Mouse (Mus musculus) CH12.LX (cell line): Measurements from ENCODE around the gene Prkca. TPM values are rescaled to one million over a fixed set of nuclear protein-coding genes. Genes with fewer than 3 reads are reported as not detected.
A peak's percentile ranks its signal among the peaks of the same experiment; 100 is the strongest.

Experiments used
- DNase-seq: peaks from one replicate; pipeline ENCODE4 v3.0.0-alpha.2; 2013; ENCODE audit errors: extremely low read depth
- H3K27ac ChIP-seq: 2 replicates; pipeline ENCODE4 v1.5.1; 2012; ENCODE audit warnings: low read depth, mild to moderate bottlenecking, control low read depth, moderate library complexity; ENCODE audit not compliant: insufficient read depth
- H3K27me3 ChIP-seq: replicated peaks from 2 replicates; pipeline ENCODE3; 2012; ENCODE audit warnings: inconsistent platforms
- H3K36me3 ChIP-seq, 2 experiments: replicated peaks in 1 of 2; 2 replicates each; pipeline versions ENCODE3 to v1.6.1; 2012; ENCODE audit warnings: inconsistent platforms in 1 of 2, low read length in 1 of 2, mild to moderate bottlenecking in 1 of 2, mixed read lengths in 1 of 2, moderate library complexity in 1 of 2; ENCODE audit not compliant: control insufficient read depth in 1 of 2, insufficient read depth in 1 of 2
- H3K4me1 ChIP-seq, 2 experiments: 2 replicates each; pipeline ENCODE4 v1.6.1; 2012; ENCODE audit warnings: inconsistent platforms in 1 of 2, moderate library complexity in 1 of 2; ENCODE audit not compliant: insufficient read depth in 2 of 2, control insufficient read depth in 1 of 2
- H3K4me2 ChIP-seq: 2 replicates; pipeline ENCODE4 v1.6.1; 2012; ENCODE audit warnings: low read depth, mild to moderate bottlenecking, control low read depth; ENCODE audit not compliant: poor library complexity, insufficient read depth, severe bottlenecking
- H3K4me3 ChIP-seq, 3 experiments: fragments of 150-350 bp in 1 of 3; sonication (generic) in 1 of 3; replicated peaks in 1 of 3; 2 replicates each; pipeline versions ENCODE3 to v1.5.1; 2011 to 2012; ENCODE audit warnings: low read depth in 2 of 3, low read length in 2 of 3, mild to moderate bottlenecking in 2 of 3, moderate library complexity in 2 of 3, control low read depth in 1 of 3, improper control_type of control experiment in 1 of 3, inconsistent platforms in 1 of 3, mixed read lengths in 1 of 3; ENCODE audit not compliant: poor library complexity in 1 of 3
- H3K79me2 ChIP-seq: replicated peaks from 2 replicates; pipeline ENCODE4 v1.6.1; 2012; ENCODE audit warnings: mild to moderate bottlenecking, moderate library complexity; ENCODE audit not compliant: control insufficient read depth, poor library complexity, insufficient read depth, severe bottlenecking; ENCODE audit errors: extremely low read depth
- H3K9ac ChIP-seq: 2 replicates; pipeline ENCODE4 v1.6.1; 2012; ENCODE audit warnings: low read depth, mild to moderate bottlenecking, control low read depth, moderate library complexity; ENCODE audit not compliant: insufficient read depth
- H3K9me3 ChIP-seq: replicated peaks from 2 replicates; pipeline ENCODE3; 2012; ENCODE audit warnings: low read length, inconsistent platforms, mixed read lengths
- BHLHE40 ChIP-seq: IDR thresholded peaks from 2 replicates; pipeline ENCODE4 v1.6.1; 2011; ENCODE audit warnings: mild to moderate bottlenecking, low read depth, low read length, improper control_type of control experiment
- CHD1 ChIP-seq: IDR thresholded peaks from 2 replicates; pipeline ENCODE4 v1.6.1; 2012; ENCODE audit warnings: low read depth, low read length, improper control_type of control experiment, inconsistent platforms
- CHD2 ChIP-seq: IDR thresholded peaks from 2 replicates; pipeline ENCODE4 v1.6.1; 2011; ENCODE audit warnings: low read length, improper control_type of control experiment
- CTCF ChIP-seq, 2 experiments: IDR thresholded peaks in 1 of 2; conservative IDR thresholded peaks in 1 of 2; 2 replicates each; pipeline ENCODE4 v1.5.1; 2011 to 2012; ENCODE audit warnings: low read depth in 2 of 2, low read length in 2 of 2, improper control_type of control experiment in 1 of 2, inconsistent platforms in 1 of 2, mild to moderate bottlenecking in 1 of 2, moderate library complexity in 1 of 2
- E2F4 ChIP-seq: IDR thresholded peaks from 2 replicates; pipeline ENCODE4 v1.6.1; 2011; ENCODE audit warnings: low read depth, low read length, improper control_type of control experiment; ENCODE audit not compliant: insufficient replicate concordance
- ELF1 ChIP-seq: IDR thresholded peaks from 2 replicates; pipeline ENCODE4 v1.6.1; 2014; ENCODE audit warnings: low read depth, mild to moderate bottlenecking, inconsistent platforms, low read length, improper control_type of control experiment
- EP300 ChIP-seq: IDR thresholded peaks from 2 replicates; pipeline ENCODE4 v1.6.1; 2011; ENCODE audit warnings: low read length, improper control_type of control experiment
- ETS1 ChIP-seq: conservative IDR thresholded peaks from 2 replicates; pipeline ENCODE4 v1.6.1; 2012; ENCODE audit warnings: low read depth, mild to moderate bottlenecking, inconsistent platforms, low read length, improper control_type of control experiment, moderate library complexity
- GABPA ChIP-seq: IDR thresholded peaks from 2 replicates; pipeline ENCODE4 v1.6.1; 2012; ENCODE audit warnings: low read depth, low read length, improper control_type of control experiment, inconsistent platforms; ENCODE audit not compliant: insufficient replicate concordance
- HCFC1 ChIP-seq: IDR thresholded peaks from 2 replicates; pipeline ENCODE4 v1.6.1; 2012; ENCODE audit warnings: low read depth, mild to moderate bottlenecking, inconsistent platforms, low read length, improper control_type of control experiment
- IRF4 ChIP-seq: IDR thresholded peaks from 2 replicates; pipeline ENCODE4 v1.6.1; 2014; ENCODE audit warnings: low read depth, mild to moderate bottlenecking, inconsistent platforms, low read length, improper control_type of control experiment
- JUN ChIP-seq: IDR thresholded peaks from 2 replicates; pipeline ENCODE4 v1.6.1; 2011; ENCODE audit warnings: low read depth, mild to moderate bottlenecking, low read length, improper control_type of control experiment, moderate library complexity; ENCODE audit not compliant: insufficient read depth
- KAT2A ChIP-seq: IDR thresholded peaks from 2 replicates; pipeline ENCODE4 v1.6.1; 2012; ENCODE audit warnings: low read length, improper control_type of control experiment, inconsistent platforms; ENCODE audit not compliant: insufficient replicate concordance
- MAFK ChIP-seq: IDR thresholded peaks from 2 replicates; pipeline ENCODE4 v1.6.1; 2011; ENCODE audit warnings: low read length, improper control_type of control experiment; ENCODE audit not compliant: insufficient replicate concordance
- MAX ChIP-seq: IDR thresholded peaks from 2 replicates; pipeline ENCODE4 v1.6.1; 2011; ENCODE audit warnings: low read length, improper control_type of control experiment
- MAZ ChIP-seq: IDR thresholded peaks from 2 replicates; pipeline ENCODE4 v1.6.1; 2012; ENCODE audit warnings: low read depth, mild to moderate bottlenecking, inconsistent platforms, low read length, improper control_type of control experiment, moderate library complexity
- MEF2A ChIP-seq: IDR thresholded peaks from 2 replicates; pipeline ENCODE4 v1.6.1; 2014; ENCODE audit warnings: low read depth, mild to moderate bottlenecking, inconsistent platforms, low read length, improper control_type of control experiment, borderline replicate concordance
- MXI1 ChIP-seq: IDR thresholded peaks from 2 replicates; pipeline ENCODE4 v1.6.1; 2011; ENCODE audit warnings: mild to moderate bottlenecking, low read depth, low read length, improper control_type of control experiment
- MYC ChIP-seq: IDR thresholded peaks from 2 replicates; pipeline ENCODE4 v1.6.1; 2011; ENCODE audit warnings: low read depth, mild to moderate bottlenecking, improper control_type of control experiment, low read length
- NELFE ChIP-seq: IDR thresholded peaks from 2 replicates; pipeline ENCODE4 v1.6.1; 2011; ENCODE audit warnings: low read depth, low read length, improper control_type of control experiment
- NRF1 ChIP-seq: IDR thresholded peaks from 2 replicates; pipeline ENCODE4 v1.6.1; 2014; ENCODE audit warnings: low read depth, mild to moderate bottlenecking, inconsistent platforms, low read length, improper control_type of control experiment, moderate library complexity
- PAX5 ChIP-seq: IDR thresholded peaks from 2 replicates; pipeline ENCODE4 v1.6.1; 2012; ENCODE audit warnings: low read length, inconsistent platforms, mixed read lengths
- POLR2A ChIP-seq: IDR thresholded peaks from 2 replicates; pipeline ENCODE4 v1.6.1; 2011; ENCODE audit warnings: low read depth, mild to moderate bottlenecking, improper control_type of control experiment, low read length
- POLR2AphosphoS2 ChIP-seq: IDR thresholded peaks from 2 replicates; pipeline ENCODE4 v1.6.1; 2011; ENCODE audit warnings: low read depth, low read length, improper control_type of control experiment
- RAD21 ChIP-seq: IDR thresholded peaks from 2 replicates; pipeline ENCODE4 v1.6.1; 2011; ENCODE audit warnings: low read depth, mild to moderate bottlenecking, low read length, improper control_type of control experiment, moderate library complexity
- RCOR1 ChIP-seq: conservative IDR thresholded peaks from 2 replicates; pipeline ENCODE4 v1.6.1; 2012; ENCODE audit warnings: low read depth, mild to moderate bottlenecking, inconsistent platforms, low read length, improper control_type of control experiment
- SIN3A ChIP-seq: IDR thresholded peaks from 2 replicates; pipeline ENCODE4 v1.6.1; 2012; ENCODE audit warnings: low read length, improper control_type of control experiment, inconsistent platforms
- SMC3 ChIP-seq: IDR thresholded peaks from 2 replicates; pipeline ENCODE4 v1.6.1; 2011; ENCODE audit warnings: low read depth, low read length, improper control_type of control experiment
- TBP ChIP-seq: conservative IDR thresholded peaks from 2 replicates; pipeline ENCODE4 v1.6.1; 2011; ENCODE audit warnings: low read depth, low read length, improper control_type of control experiment
- TCF12 ChIP-seq: IDR thresholded peaks from 2 replicates; pipeline ENCODE4 v1.6.1; 2014; ENCODE audit warnings: low read depth, mild to moderate bottlenecking, inconsistent platforms, low read length, improper control_type of control experiment
- UBTF ChIP-seq: IDR thresholded peaks from 2 replicates; pipeline ENCODE4 v1.6.1; 2012; ENCODE audit warnings: low read depth, mild to moderate bottlenecking, inconsistent platforms, low read length, improper control_type of control experiment, moderate library complexity
- USF1 ChIP-seq: IDR thresholded peaks from 2 replicates; pipeline ENCODE4 v1.6.1; 2014; ENCODE audit warnings: low read depth, mild to moderate bottlenecking, inconsistent platforms, low read length, improper control_type of control experiment
- USF2 ChIP-seq: conservative IDR thresholded peaks from 2 replicates; pipeline ENCODE4 v1.6.1; 2011; ENCODE audit warnings: low read depth, low read length, improper control_type of control experiment
- ZC3H11A ChIP-seq: IDR thresholded peaks from 2 replicates; pipeline ENCODE4 v1.6.1; 2012; ENCODE audit warnings: low read depth, mild to moderate bottlenecking, inconsistent platforms, low read length, improper control_type of control experiment
- ZKSCAN1 ChIP-seq: IDR thresholded peaks from 2 replicates; pipeline ENCODE4 v1.6.1; 2012; ENCODE audit warnings: low read depth, inconsistent platforms, low read length, improper control_type of control experiment, borderline replicate concordance
- ZMIZ1 ChIP-seq: IDR thresholded peaks from 2 replicates; pipeline ENCODE4 v1.6.1; 2012; ENCODE audit warnings: low read depth, mild to moderate bottlenecking, inconsistent platforms, low read length, improper control_type of control experiment
- ZNF384 ChIP-seq: IDR thresholded peaks from 2 replicates; pipeline ENCODE4 v1.6.1; 2012; ENCODE audit warnings: low read depth, low read length, improper control_type of control experiment, inconsistent platforms
- dilution Hi-C: fragments of 300-500 bp; cut with MboI; formaldehyde crosslinking; loops from 2 replicates; pipeline ENCODE4 v1.14.3; 2020; ENCODE audit warnings: low sequenced_read_pairs; ENCODE audit not compliant: extremely low pct_unique_long_range_greater_than_20kb, extremely low pct_ligation_motif_present
- in situ Hi-C: fragments of 300-500 bp; cut with MboI; formaldehyde crosslinking; loops from 3 replicates; pipeline ENCODE4 v1.14.3; 2019; ENCODE audit warnings: low sequenced_read_pairs, low pct_ligation_motif_present, low pct_unique_long_range_greater_than_20kb, mixed read lengths
- polyA plus RNA-seq: library from polyadenylated mRNA; unstranded; fragments of >175 nt; gene quantifications from 2 replicates; pipeline ENCODE4 v1.2.1, GENCODE M21; 2012; ENCODE audit warnings: low read depth; ENCODE audit not compliant: insufficient read length
- total RNA-seq, 2 experiments: library from RNA; depleted of rRNA; stranded (reverse); fragments of 300-350 nt in 1 of 2; fragments of >200 nt in 1 of 2; gene quantifications; 2 replicates each; pipeline ENCODE4 v1.2.3; 2012 to 2014

Gene Prkca
- total and polyA plus RNA-seq, 3 experiments, result 40.0 to 107 (median 43.7) TPM

DNA sequence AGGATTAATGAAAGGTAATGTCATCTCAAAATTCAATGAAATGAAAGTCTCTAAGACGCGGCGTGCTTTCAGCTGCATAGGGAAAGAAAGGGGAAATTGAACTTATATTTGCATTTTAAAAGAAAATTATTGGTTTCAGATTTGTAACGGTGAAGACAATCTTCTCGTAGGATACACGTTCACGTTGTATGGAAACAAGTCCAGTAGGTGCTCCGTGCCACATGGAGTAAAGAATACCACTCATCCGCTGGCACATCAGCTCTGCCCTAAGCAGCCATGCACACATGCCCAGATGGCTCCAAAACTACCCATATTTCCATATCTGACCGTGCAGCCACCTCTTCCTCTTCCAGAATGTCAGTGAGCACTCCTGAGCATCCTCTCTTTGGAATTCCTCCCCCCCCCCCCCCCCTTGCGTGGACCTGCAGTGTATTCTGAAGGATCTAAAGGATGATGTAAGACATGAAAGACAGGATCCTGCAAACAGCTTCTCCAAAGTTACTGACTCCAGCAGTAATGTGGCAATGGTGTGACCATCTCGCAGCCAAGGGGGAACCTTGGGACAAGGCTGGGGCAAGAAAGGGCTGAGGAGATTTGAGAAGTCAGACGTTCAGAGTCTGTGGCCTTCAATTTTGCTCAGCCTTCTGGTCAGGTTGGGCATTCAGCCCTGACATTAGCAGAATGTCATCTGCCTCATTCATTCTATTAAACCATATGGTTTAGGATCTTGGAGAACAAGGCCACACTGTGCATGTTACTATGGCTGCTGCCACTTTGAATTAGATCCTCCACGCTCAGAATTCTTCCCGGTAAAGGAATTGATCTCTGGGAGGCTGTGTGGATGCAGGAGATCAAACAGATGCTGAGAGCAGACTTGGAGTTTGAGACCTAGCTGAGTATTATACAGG, 142.8 kb downstream of the Prkca start:
- dilution Hi-C loops, result no loop called here
- H3K4me1 ChIP-seq, result peaks cover 42 to 97% of the 10 kb centered on the region in 2 experiments
- no peaks in the 10 kb centered on the region for H3K27me3 ChIP-seq
- TF ChIP-seq MAX (peak; percentile 52), NELFE (no peak), MAFK (no peak), IRF4 (peak; percentile 54; the same call in 1 of the 2 replicates), RCOR1 (no peak), MAZ (no peak), ZNF384 (no peak; the same call in 1 of the 2 replicates), USF1 (no peak), ZKSCAN1 (no peak), EP300 (no peak; the same call in 1 of the 2 replicates), MXI1 (0 out of 2 replicates have a peak, but pooled peaks have one; percentile 46), ZC3H11A (no peak), POLR2AphosphoS2 (no peak), KAT2A (no peak), PAX5 (no peak), JUN (no peak), MEF2A (0 out of 2 replicates have a peak, but pooled peaks have one; percentile 24), TCF12 (peak; percentile 40; the same call in 1 of the 2 replicates), POLR2A (no peak), ELF1 (peak; percentile 23; the same call in 1 of the 2 replicates), CTCF (conservative IDR thresholded peaks at IDR 0.05 in 1 of 2, IDR thresholded peaks at IDR 0.05 in 1 of 2; ENCODE audit: low read depth in 2 of 2, low read length in 2 of 2) (no peak), CHD2 (0 out of 2 replicates have a peak, but pooled peaks have one; percentile 30), ZMIZ1 (no peak), MYC (peak; percentile 67; the same call in 1 of the 2 replicates), HCFC1 (no peak), TBP (0 out of 2 replicates have a peak, but pooled peaks have one; percentile 24), RAD21 (no peak), SIN3A (0 out of 2 replicates have a peak, but pooled peaks have one; percentile 20), E2F4 (no peak), ETS1 (peak; percentile 26), NRF1 (no peak), CHD1 (peak; percentile 89; the same call in 1 of the 2 replicates), UBTF (0 out of 2 replicates have a peak, but pooled peaks have one; percentile 42), GABPA (no peak), BHLHE40 (peak; percentile 64), USF2 (no peak), SMC3 (0 out of 2 replicates have a peak, but pooled peaks have one; percentile 2)

More for the DNA sequence above, 142.8 kb downstream of the Prkca start:
- Histone ChIP-seq H3K9ac (peak overlapping the region; percentile 73), H3K36me3 (peaks cover 0 to 26% of the 10 kb centered on the region in 2 experiments), H3K4me2 (peak overlapping the region; percentile 68), H3K4me3 (no peak overlapping the region), H3K27ac (peak overlapping the region; percentile 80), H3K9me3 (no peaks in the 10 kb centered on the region), H3K79me2 (peaks cover 34% of the 10 kb centered on the region)
- DNase-seq, result no peak
- in situ Hi-C loops, result loop anchor here (5.0 to 25.0 kb wide), 2 partner anchors 44 to 339 kb away; no protein-coding TSS in a partner anchor
